Mouse (Mus musculus) cerebellum, adult 9-11 months (tissue): Measurements from ENCODE around the gene Pitpnm3.

Experiments used
- DNase-seq: peaks from one replicate; pipeline ENCODE4 v3.0.0; 2022

Pitpnm3 gene

GRCm38 (mm10) chr11:72134536-72135382 lies 819 bp downstream of the Pitpnm3 start:
- peak; percentile 74 for DNase-seq

- peak; percentile 47 for DNase-seq
These were observed 2.5 kb downstream of the Pitpnm3 start for GRCm38 (mm10) chr11:72133075-72133474.

- DNase-seq, result peak; percentile 88
These were observed 3.3 kb downstream of the Pitpnm3 start for GRCm38 (mm10) chr11:72132266-72132665.

GRCm38 (mm10) chr11:72131697-72132096 lies 3.9 kb downstream of the Pitpnm3 start:
- peak; percentile 64 for DNase-seq

GRCm38 (mm10) chr11:72130905-72131304 lies 4.7 kb downstream of the Pitpnm3 start:
- peak; percentile 55 for DNase-seq

- DNase-seq, result no peak
These were observed 5.1 kb downstream of the Pitpnm3 start for GRCm38 (mm10) chr11:72130472-72130871.

- DNase-seq, result peak; percentile 91
These were observed 5.6 kb downstream of the Pitpnm3 start for GRCm38 (mm10) chr11:72130021-72130420.

GRCm38 (mm10) chr11:72129032-72129894 lies 6.3 kb downstream of the Pitpnm3 start:
- peak; percentile 74 for DNase-seq

GRCm38 (mm10) chr11:72127450-72128189 lies 8.0 kb downstream of the Pitpnm3 start:
- peak; percentile 67 for DNase-seq

- peak; percentile 89 for DNase-seq
These were observed 9.8 kb downstream of the Pitpnm3 start for GRCm38 (mm10) chr11:72125781-72126180.

- DNase-seq, result no peak
These were observed 12.0 kb downstream of the Pitpnm3 start for GRCm38 (mm10) chr11:72123531-72123930.

GRCm38 (mm10) chr11:72120354-72120753 lies 15.2 kb downstream of the Pitpnm3 start:
- DNase-seq, result no peak

GRCm38 (mm10) chr11:72118630-72119029 lies 16.9 kb downstream of the Pitpnm3 start:
- DNase-seq, result no peak

GRCm38 (mm10) chr11:72113296-72113695 lies 22.3 kb downstream of the Pitpnm3 start:
- no peak for DNase-seq

- DNase-seq, result no peak
These were observed 24.9 kb downstream of the Pitpnm3 start for GRCm38 (mm10) chr11:72110726-72111125.

- DNase-seq, result peak; percentile 46
These were observed 31.4 kb downstream of the Pitpnm3 start for GRCm38 (mm10) chr11:72104223-72104622.

GRCm38 (mm10) chr11:72103530-72103929 lies 32.0 kb downstream of the Pitpnm3 start:
- no peak for DNase-seq

- DNase-seq, result no peak
These were observed 34.6 kb downstream of the Pitpnm3 start for GRCm38 (mm10) chr11:72100996-72101395.

GRCm38 (mm10) chr11:72099181-72099580 lies 36.4 kb downstream of the Pitpnm3 start:
- no peak for DNase-seq

GRCm38 (mm10) chr11:72098027-72098426 lies 37.6 kb downstream of the Pitpnm3 start:
- DNase-seq, result no peak

- no peak for DNase-seq
These were observed 39.6 kb downstream of the Pitpnm3 start for GRCm38 (mm10) chr11:72095994-72096393.

- peak; percentile 62 for DNase-seq
These were observed 41.1 kb downstream of the Pitpnm3 start for GRCm38 (mm10) chr11:72094442-72094841.

- DNase-seq, result no peak
These were observed 43.2 kb downstream of the Pitpnm3 start for GRCm38 (mm10) chr11:72092390-72092789.
